Comparison of ENCODE assay signal across 28 mouse cellular contexts in genomic region chr2:173484486-173484885, GRCm38 (mm10). TPM values are rescaled to one million over a fixed set of nuclear protein-coding genes. Genes with fewer than 3 reads are reported as not detected.
A peak's percentile ranks its signal among the peaks of the same experiment; 100 is the strongest.
DNase-seq lines count a peak whose midpoint lies in the region; ATAC-seq and TF ChIP-seq lines count a peak whose summit lies in the region.
"Had no signal": no experiment of that assay in that cellular context is flagged by ENCODE, and none has a peak within 500 bp of the region (broad histone marks: within the 10 kb centered on the region; RNA-seq: fewer than 3 reads in every experiment).

No protein-coding gene starts in this region.

- H3K4me1 ChIP-seq in liver, postnatal 0 days (ENCODE audit: insufficient read depth), result no peaks in the 10 kb centered on the region
- no peaks in the 10 kb centered on the region for H3K4me1 ChIP-seq in liver, embryonic 11.5 days (replicated peaks; ENCODE audit: control insufficient read depth, insufficient read depth, low read length)
- no peaks in the 10 kb centered on the region for H3K4me1 ChIP-seq in embryonic facial prominence, embryonic 10.5 days
- H3K4me1 ChIP-seq in limb, embryonic 10.5 days, result no peaks in the 10 kb centered on the region
- H3K4me1 ChIP-seq: embryonic facial prominence, embryonic 12.5 days; forebrain, embryonic 12.5 days had no signal

- no peaks in the 10 kb centered on the region for H3K9me3 ChIP-seq in liver, postnatal 0 days (ENCODE audit: low read length)
- H3K9me3 ChIP-seq in liver, embryonic 11.5 days (ENCODE audit: control insufficient read depth, low read length), result no peaks in the 10 kb centered on the region
- no peaks in the 10 kb centered on the region for H3K9me3 ChIP-seq in embryonic facial prominence, embryonic 10.5 days
- H3K9me3 ChIP-seq in limb, embryonic 10.5 days (replicated peaks), result no peaks in the 10 kb centered on the region
- H3K9me3 ChIP-seq: embryonic facial prominence, embryonic 12.5 days; forebrain, embryonic 12.5 days had no signal

- no peak overlapping the region for H3K27ac ChIP-seq in liver, postnatal 0 days (ENCODE audit: low read depth)
- H3K27ac ChIP-seq in liver, embryonic 11.5 days (ENCODE audit: low read depth, low read length), result no peak overlapping the region
- no peak overlapping the region for H3K27ac ChIP-seq in embryonic facial prominence, embryonic 10.5 days (replicated peaks)
- H3K27ac ChIP-seq in limb, embryonic 10.5 days, result no peak overlapping the region
- H3K27ac ChIP-seq: embryonic facial prominence, embryonic 12.5 days; forebrain, embryonic 12.5 days had no signal

- H3K4me2 ChIP-seq in liver, postnatal 0 days (ENCODE audit: low read depth, low read length), result no peak overlapping the region
- H3K4me2 ChIP-seq in liver, embryonic 11.5 days, result no peak overlapping the region
- H3K4me2 ChIP-seq: embryonic facial prominence, embryonic 12.5 days; forebrain, embryonic 12.5 days had no signal

- H3K36me3 ChIP-seq in liver, postnatal 0 days (replicated peaks; ENCODE audit: insufficient read depth, low read length), result no peaks in the 10 kb centered on the region
- H3K36me3 ChIP-seq in liver, embryonic 11.5 days (ENCODE audit: control insufficient read depth, insufficient read depth, low read length), result no peaks in the 10 kb centered on the region
- no peaks in the 10 kb centered on the region for H3K36me3 ChIP-seq in embryonic facial prominence, embryonic 10.5 days (replicated peaks)
- no peaks in the 10 kb centered on the region for H3K36me3 ChIP-seq in limb, embryonic 10.5 days
- H3K36me3 ChIP-seq: embryonic facial prominence, embryonic 12.5 days; forebrain, embryonic 12.5 days had no signal

- H3K9ac ChIP-seq in liver, postnatal 0 days (replicated peaks), result no peak overlapping the region
- H3K9ac ChIP-seq in liver, embryonic 11.5 days (ENCODE audit: low read depth, low read length), result no peak overlapping the region
- H3K9ac ChIP-seq: embryonic facial prominence, embryonic 12.5 days; forebrain, embryonic 12.5 days; forebrain, postnatal 0 days had no signal

- TF ChIP-seq CTCF in liver, postnatal 0 days (IDR thresholded peaks at IDR 0.05; ENCODE audit: low read depth), result no peak

- no peak for TF ChIP-seq EP300 in liver, postnatal 0 days (IDR thresholded peaks at IDR 0.05; ENCODE audit: low read depth)

- intact Hi-C loops in heart, postnatal 10 days (cut with DNase I), result no loop called here

- no peak overlapping the region for H3K4me3 ChIP-seq in liver, postnatal 0 days (ENCODE audit: low read depth, low read length)
- no peak overlapping the region for H3K4me3 ChIP-seq in liver, embryonic 11.5 days (ENCODE audit: low read depth, low read length)
- H3K4me3 ChIP-seq in embryonic facial prominence, embryonic 10.5 days, result no peak overlapping the region
- H3K4me3 ChIP-seq in limb, embryonic 10.5 days, result no peak overlapping the region
- H3K4me3 ChIP-seq: embryonic facial prominence, embryonic 12.5 days; forebrain, embryonic 12.5 days had no signal

- peak; percentile 64 for DNase-seq in heart, adult 11 months
- no peak for DNase-seq in heart, postnatal 10 days
- peak; percentile 7 for DNase-seq in liver, postnatal 0 days
- no peak for DNase-seq in liver, embryonic 11.5 days (ENCODE audit: low spot score)
- peak; percentile 1 for DNase-seq in embryonic facial prominence, embryonic 10.5 days (ENCODE audit: low spot score)
- DNase-seq in limb, embryonic 10.5 days (ENCODE audit: low spot score), result peak; percentile 2
- DNase-seq in right cerebral cortex, adult 2 months (ENCODE audit: low spot score in 2 of 2), result no peak
- DNase-seq: adrenal gland, adult 2 months; adrenal gland, postnatal 10 days; adrenal gland, postnatal 25 days; cerebellum, adult 11 months; cerebellum, adult 18-20 months; cerebellum, adult 8-10 months; cerebellum, adult 9-11 months; cerebellum, postnatal 14 days; cerebellum, postnatal 36 days; embryo, embryonic 11 days; forebrain, postnatal 0 days had no signal

- no peak for ATAC-seq in liver, postnatal 0 days
- no peak for ATAC-seq in liver, embryonic 11.5 days (replicated peaks; ENCODE audit: low FRiP score)
- ATAC-seq: forebrain, embryonic 14.5 days; forebrain, postnatal 0 days had no signal

- WGBS in liver, postnatal 0 days (ENCODE audit: insufficient replicate concordance), result 67% methylated on average over 4 of the region's 4 CpGs
- 82% methylated on average over 4 of the region's 4 CpGs for WGBS in liver, embryonic 11.5 days
- WGBS in embryonic facial prominence, embryonic 10.5 days, result 88% methylated on average over 4 of the region's 4 CpGs
- 93% methylated on average over 4 of the region's 4 CpGs for WGBS in limb, embryonic 10.5 days

- no peaks in the 10 kb centered on the region for H3K27me3 ChIP-seq in liver, postnatal 0 days (ENCODE audit: insufficient read depth, low read length)
- no peaks in the 10 kb centered on the region for H3K27me3 ChIP-seq in liver, embryonic 11.5 days (replicated peaks; ENCODE audit: control insufficient read depth, insufficient read depth, low read length)
- no peaks in the 10 kb centered on the region for H3K27me3 ChIP-seq in embryonic facial prominence, embryonic 10.5 days (replicated peaks; ENCODE audit: low read depth, poor library complexity, severe bottlenecking)
- H3K27me3 ChIP-seq in limb, embryonic 10.5 days (ENCODE audit: low read depth, poor library complexity, severe bottlenecking), result no peaks in the 10 kb centered on the region
- H3K27me3 ChIP-seq: embryonic facial prominence, embryonic 12.5 days; forebrain, embryonic 12.5 days had no signal

RNA-seq across cellular contexts. Expression of gene 1700021F07Rik, which starts 37.9 kb away (rescaled TPM):
- total RNA-seq in heart, postnatal 10 days (2021), result not detected
- not detected in 2 replicates for polyA plus RNA-seq in liver, postnatal 0 days (2015; fragmentation: Nextera tagmentation; extraction: Ambion mirVana)
- not detected in 2 replicates for polyA plus RNA-seq in liver, embryonic 11.5 days (2014; fragmentation: Nextera tagmentation; extraction: Ambion mirVana)
- not detected in 2 replicates for polyA plus RNA-seq in embryonic facial prominence, embryonic 10.5 days (2016; fragmentation: Nextera tagmentation; extraction: Ambion mirVana)
- not detected in 2 replicates for polyA plus RNA-seq in limb, embryonic 10.5 days (2016; fragmentation: Nextera tagmentation; extraction: Ambion mirVana)
- total RNA-seq: adrenal gland, adult 2 months; adrenal gland, postnatal 10 days; adrenal gland, postnatal 25 days; adrenal gland, postnatal 4 days; common myeloid progenitor, adult 5-6 weeks; ES-E14; forebrain, postnatal 0 days; MEL had no signal
- polyA plus RNA-seq: adrenal gland, adult 2 months; brain, embryonic 14.5 days; C2C12; embryonic facial prominence, embryonic 12.5 days; embryonic facial prominence, embryonic 14.5 days; forebrain, embryonic 12.5 days; forebrain, embryonic 14.5 days; forebrain, postnatal 0 days had no signal

Comparison
In these comparisons a context has a peak if more than half of its experiments do, and no peak if none do; other contexts are left out.
1. DNase-seq: peak in heart, adult 11 months (single experiment), liver, postnatal 0 days (single experiment), embryonic facial prominence, embryonic 10.5 days (single experiment) and limb, embryonic 10.5 days (single experiment); none in heart, postnatal 10 days (0 of 2), liver, embryonic 11.5 days (single experiment) and right cerebral cortex, adult 2 months (0 of 2).